Mouse (Mus musculus): Measurements from ENCODE around the gene Clk2.
A peak's percentile ranks its signal among the peaks of the same experiment; 100 is the strongest.
"Not testable (repeated sequence)": the region's sequence is repeated elsewhere in the genome, so short reads cannot be mapped to it uniquely, and the experiment has no call there.

Gene Clk2

DNA sequence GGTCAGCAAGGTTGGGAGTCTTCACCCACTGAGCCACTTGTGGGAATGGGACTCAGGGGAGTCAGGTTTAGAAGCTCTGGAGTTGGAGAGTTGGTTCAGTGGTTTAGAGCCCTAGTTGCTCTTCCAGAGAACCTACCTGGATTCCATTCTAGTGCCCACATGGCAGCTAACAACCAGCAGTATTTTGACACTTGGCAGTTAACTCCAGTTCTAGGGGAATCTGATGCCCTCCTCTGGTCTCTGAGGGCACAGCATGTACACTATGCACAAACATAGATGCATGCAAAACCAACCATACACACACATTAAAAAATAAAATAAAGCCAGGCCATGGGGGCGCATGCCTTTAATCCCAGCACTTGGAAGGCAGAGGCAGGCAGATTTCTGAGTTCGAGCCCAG is 29.3 kb downstream of the Clk2 start:
- peak in 1 of 2 experiments; percentile 37 for DNase-seq

DNA sequence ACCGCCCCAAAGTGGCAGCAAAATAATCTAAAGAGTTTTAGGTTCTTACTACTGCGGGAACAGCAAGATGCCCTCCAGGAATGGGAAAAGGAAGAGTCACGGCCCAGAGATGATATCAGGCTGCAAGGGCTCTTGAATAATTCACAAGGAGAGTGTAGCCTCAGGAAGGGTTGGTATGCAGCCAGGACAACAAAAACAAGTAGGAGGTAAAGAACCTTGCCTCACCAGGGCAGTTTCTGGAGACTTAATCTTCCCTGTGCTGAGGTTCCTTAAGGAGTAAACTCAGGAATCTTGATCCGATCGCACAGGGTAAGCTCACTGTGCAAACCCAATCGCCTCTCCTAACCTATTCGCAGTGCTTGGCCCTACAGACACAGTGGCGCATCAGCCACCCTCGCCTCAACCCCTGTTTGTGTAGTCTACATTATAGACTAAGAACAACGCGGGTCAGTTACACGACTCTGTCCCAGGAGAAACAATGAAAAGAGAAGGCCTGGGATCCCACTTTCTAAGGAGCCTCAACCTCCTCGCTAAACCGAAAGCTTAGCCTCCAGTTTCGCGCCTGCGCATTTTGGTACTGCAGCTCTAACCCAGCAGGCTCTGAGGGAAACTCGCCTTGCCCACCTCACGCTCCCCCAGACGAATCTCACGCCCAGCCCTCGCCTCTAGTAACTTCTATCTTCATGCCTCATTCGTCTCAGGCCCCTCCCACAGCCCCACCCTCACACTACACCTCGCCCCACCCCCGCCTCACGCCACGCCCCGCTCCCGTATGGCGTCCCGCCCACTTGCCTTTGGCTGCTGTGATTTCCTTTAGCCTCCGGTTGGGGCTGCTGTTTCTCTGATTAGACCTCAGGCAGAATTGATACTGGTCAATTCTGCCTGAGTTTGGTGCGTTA is 31.6 kb downstream of the Clk2 start:
- DNase-seq, result peak; percentile 85 to 89

- DNase-seq, result no peak
These were observed 35.2 kb downstream of the Clk2 start for GRCm38 (mm10) chr3:89199839-89200238.

DNA sequence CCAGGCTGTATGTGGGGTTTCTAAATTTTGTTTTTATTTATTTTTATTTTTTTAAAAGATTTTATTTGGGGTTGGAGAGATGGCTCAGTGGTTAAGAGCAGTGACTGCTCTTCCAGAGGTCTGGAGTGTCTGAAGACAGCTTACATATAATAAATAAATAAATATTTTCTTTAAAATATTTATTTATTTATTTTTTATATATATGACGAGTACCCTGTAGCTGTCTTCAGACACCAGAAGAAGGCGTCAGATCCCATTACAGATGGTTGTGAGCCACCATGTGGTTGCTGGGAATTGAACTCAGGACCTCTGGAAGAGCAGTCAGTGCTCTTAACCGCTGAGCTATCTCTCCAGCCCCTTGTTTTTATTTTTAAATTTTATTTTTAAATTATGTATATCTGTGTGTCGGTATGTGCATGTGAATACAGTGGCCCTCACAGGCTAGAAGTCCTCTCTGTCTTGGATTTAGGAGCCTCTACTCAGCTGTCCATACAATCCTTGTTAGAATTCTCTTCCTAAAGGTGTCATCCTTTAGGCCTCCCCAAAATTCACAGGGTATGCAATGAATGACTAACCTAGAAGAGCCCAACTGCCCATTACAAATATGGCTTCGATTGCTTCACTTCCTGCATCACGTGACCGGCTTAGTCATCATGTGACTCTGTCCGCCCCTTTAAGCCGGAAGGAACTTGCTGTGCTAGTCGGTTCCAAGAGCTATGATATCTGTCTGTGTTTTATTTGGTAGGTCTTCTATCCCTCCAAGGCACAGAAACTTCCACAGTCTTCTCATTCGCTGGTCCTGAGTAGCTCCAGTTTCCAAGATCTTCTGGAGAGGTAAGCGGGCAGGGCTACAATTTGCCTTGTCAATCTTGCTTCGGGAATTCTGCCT is 37.9 kb downstream of the Clk2 start, which contains the start of gene Gba:
Gene Gba, plus strand, starts transcription at position 676 of the 889 bp plus-strand sequence.
- peak; percentile 67 to 81 for DNase-seq

- no peak for DNase-seq
These were observed 38.5 kb downstream of the Clk2 start for GRCm38 (mm10) chr3:89203142-89203514.

GRCm38 (mm10) chr3:89206079-89206478 is 41.5 kb downstream of the Clk2 start:
- DNase-seq, result no peak

DNA sequence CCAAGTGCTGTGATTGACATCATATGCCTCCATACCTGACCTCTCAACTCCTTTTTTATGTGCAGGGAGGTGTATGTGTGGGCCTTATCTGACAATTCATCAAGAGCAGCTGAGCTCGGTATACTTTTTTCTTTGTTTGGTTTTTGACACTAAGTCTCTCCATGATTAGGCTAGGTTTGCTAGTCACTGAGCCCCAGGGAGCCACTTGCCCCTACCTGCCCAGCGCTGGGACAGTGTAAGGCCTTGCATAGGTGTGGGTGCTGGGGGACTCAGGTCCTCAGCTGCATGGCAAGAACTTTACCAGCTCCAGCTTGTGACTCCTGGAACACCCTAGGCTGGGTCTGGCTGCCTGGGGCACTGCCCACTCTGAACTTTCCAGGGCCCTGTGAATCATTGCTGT is 42.1 kb downstream of the Clk2 start:
- DNase-seq, result no peak

- no peak for DNase-seq
These were observed 43.6 kb downstream of the Clk2 start for GRCm38 (mm10) chr3:89208075-89208657.

- no peak for DNase-seq
These were observed 44.1 kb downstream of the Clk2 start for GRCm38 (mm10) chr3:89208736-89209135.

- DNase-seq, result no peak
These were observed 45.1 kb downstream of the Clk2 start for GRCm38 (mm10) chr3:89209731-89210130.

DNA sequence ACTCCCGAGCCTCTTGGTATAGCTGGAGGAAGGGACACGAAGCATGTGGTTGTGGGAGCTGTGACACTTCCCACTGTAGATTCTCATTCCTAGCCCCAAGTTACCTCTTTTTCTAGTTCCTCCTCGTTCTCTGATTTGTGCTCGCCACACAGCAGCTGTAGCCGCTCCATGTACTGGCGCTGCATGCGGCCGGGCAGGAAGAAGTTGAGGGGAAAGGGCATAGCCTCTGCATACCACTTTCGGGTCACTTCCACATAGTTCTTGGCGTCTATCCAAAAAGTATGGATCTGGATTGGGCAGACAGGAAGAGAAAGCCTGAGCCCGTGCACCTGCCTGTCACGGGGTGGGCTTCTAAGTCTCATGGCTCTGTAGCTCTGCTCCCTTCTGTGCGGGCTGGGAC is 45.6 kb downstream of the Clk2 start:
- DNase-seq, result no peak

DNA sequence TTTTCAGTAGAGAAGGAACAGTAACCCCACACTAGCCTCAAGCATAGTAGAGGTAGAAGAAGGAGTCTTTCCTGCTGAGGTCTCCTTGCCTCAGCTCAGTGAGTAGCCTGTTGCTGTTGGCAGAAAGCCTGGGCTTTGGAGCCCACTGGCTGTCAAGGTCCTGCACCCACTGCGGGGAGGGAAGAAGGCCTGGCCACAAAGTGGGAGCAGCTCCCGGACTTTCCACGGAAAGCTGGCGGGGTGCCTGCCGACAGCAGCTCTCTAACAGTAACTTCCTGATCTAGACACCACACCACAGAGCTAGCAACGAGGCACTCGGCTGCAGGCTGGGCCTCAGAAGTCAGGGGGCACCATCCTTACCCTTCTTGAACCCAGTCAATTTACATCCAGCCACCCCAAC is 46.1 kb downstream of the Clk2 start:
- DNase-seq, result no peak

GRCm38 (mm10) chr3:89213803-89214530 is 49.4 kb downstream of the Clk2 start:
- DNase-seq, result peak; percentile 82 to 89

- no peak for DNase-seq
These were observed 50.3 kb downstream of the Clk2 start, which contains the start of gene Thbs3 for GRCm38 (mm10) chr3:89214681-89215411. Gene Thbs3 (plus strand): TSS chr3:89215180.

DNA sequence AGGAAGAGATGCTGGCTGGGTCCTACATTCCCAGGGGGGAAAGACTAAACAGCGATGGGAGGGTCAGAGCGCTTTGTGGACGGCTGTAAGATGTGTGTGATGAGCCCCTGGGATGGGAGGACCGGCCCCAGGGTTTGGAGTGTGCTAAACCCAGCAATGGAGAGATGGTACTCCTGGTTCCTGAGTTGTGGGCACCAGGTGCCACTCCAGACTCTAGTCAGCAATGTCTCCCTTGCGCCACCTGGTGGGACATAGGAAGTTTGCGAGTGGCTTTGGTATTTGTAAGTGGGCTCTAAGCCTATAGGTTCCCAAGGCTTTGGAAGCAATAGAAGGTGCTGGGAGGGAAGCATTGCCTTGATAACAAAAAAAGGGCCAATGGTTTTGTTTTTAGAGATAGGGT is 51.3 kb downstream of the Clk2 start:
- peak; percentile 66 to 82 for DNase-seq

- not testable (repeated sequence) for DNase-seq
These were observed 51.8 kb downstream of the Clk2 start for GRCm38 (mm10) chr3:89216407-89216806.

GRCm38 (mm10) chr3:89218271-89218670 is 53.7 kb downstream of the Clk2 start:
- DNase-seq, result no peak

DNA sequence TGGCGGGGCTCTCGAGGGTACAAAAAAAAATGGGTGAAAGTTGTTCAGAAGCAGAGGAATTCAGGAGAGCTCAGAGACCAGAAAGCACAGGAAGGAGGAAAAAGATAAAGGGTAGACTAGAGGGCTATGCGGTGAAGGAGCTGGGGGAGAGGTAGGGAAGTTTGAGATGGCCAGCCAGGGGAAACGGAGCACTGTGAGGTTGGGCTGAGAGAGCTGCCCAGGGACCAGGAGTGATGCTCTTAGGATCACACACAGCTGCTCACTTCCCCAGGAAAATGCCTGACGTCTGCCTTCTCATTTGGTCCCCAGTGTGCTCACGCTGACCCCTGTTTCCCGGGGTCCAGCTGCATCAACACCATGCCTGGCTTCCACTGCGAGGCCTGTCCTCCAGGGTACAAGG is 55.0 kb downstream of the Clk2 start:
- no peak for DNase-seq

DNA sequence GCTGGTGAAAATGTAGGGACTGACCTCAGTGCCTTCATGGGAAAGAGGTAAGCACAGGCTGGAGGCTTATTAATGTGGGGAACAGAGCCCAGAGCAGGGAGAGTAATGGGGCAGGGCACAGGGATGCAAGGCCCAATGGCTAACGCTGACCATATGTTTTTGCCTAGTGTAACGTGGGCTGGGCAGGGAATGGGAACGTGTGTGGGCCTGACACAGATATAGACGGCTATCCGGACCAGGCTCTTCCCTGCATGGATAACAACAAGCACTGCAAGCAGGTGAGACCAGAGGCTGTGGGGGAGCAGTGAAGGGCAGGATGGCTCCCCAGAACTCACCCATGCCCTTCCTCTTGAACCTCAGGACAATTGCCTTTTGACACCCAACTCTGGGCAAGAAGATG is 56.6 kb downstream of the Clk2 start:
- no peak for DNase-seq

- no peak for DNase-seq
These were observed 60.2 kb downstream of the Clk2 start for GRCm38 (mm10) chr3:89224796-89225195.

- DNase-seq, result no peak
These were observed 60.8 kb downstream of the Clk2 start for GRCm38 (mm10) chr3:89225321-89225815.

DNA sequence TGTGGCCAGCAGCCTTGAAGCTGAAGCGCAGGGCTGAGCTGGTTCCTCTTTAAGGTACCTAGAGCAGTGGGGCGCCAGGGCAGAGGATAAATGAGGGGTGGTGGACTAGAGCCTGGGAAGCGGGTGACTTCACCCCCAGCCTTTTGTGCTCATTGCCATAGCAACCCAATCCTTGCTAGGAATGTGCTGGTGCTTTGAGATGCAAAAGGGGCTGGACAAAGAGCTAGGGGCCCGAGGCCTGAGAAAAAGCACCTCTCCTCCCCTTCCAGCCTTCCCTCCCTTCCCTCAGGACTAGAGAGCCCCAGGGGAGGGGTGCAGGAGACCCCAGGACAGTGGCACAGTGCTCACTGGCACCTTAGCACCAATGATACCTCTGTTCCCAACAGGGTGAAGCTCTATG is 61.3 kb downstream of the Clk2 start:
- DNase-seq, result no peak
